Mouse (Mus musculus) thymus, postnatal 4 days (tissue): Measurements from ENCODE around the gene 1700029I15Rik.
A peak's percentile ranks its signal among the peaks of the same experiment; 100 is the strongest.

Source experiments
- DNase-seq: peaks from one replicate; pipeline ENCODE4 v3.0.0; 2021

1700029I15Rik gene

GRCm38 (mm10) chr2:92374514-92374913 lies 7.8 kb upstream of the 1700029I15Rik start, which contains the start of the genes Pex16 and Large2:
Pex16 (plus strand) TSS chr2:92374676.
Large2 (minus strand) TSS chr2:92374869.
- DNase-seq: peak; percentile 63

- peak; percentile 92 for DNase-seq
Observed at GRCm38 (mm10) chr2:92375099-92375623, 7.2 kb upstream of the 1700029I15Rik start.

GRCm38 (mm10) chr2:92375788-92376187 lies 6.5 kb upstream of the 1700029I15Rik start:
- DNase-seq: no peak

GRCm38 (mm10) chr2:92376300-92376699 lies 6.0 kb upstream of the 1700029I15Rik start:
- DNase-seq: no peak

GRCm38 (mm10) chr2:92377320-92377719 lies 5.0 kb upstream of the 1700029I15Rik start:
- no peak for DNase-seq

- no peak for DNase-seq
Observed at GRCm38 (mm10) chr2:92379783-92380494, 2.4 kb upstream of the 1700029I15Rik start.

GRCm38 (mm10) chr2:92380495-92381050 lies 1.8 kb upstream of the 1700029I15Rik start:
- no peak for DNase-seq

- no peak for DNase-seq
Observed at GRCm38 (mm10) chr2:92381161-92381560, 1.2 kb upstream of the 1700029I15Rik start.

GRCm38 (mm10) chr2:92382759-92383158 lies 421 bp downstream of the 1700029I15Rik start:
- DNase-seq: no peak

GRCm38 (mm10) chr2:92384101-92384500 lies 1.8 kb downstream of the 1700029I15Rik start:
- peak; percentile 61 for DNase-seq

GRCm38 (mm10) chr2:92385113-92386051 lies 3.0 kb downstream of the 1700029I15Rik start:
- DNase-seq: no peak

GRCm38 (mm10) chr2:92386821-92387570 lies 4.7 kb downstream of the 1700029I15Rik start:
- no peak for DNase-seq

- no peak for DNase-seq
Observed at GRCm38 (mm10) chr2:92387646-92388045, 5.3 kb downstream of the 1700029I15Rik start.

GRCm38 (mm10) chr2:92388081-92388517 lies 5.8 kb downstream of the 1700029I15Rik start:
- no peak for DNase-seq

GRCm38 (mm10) chr2:92388891-92389641 lies 6.7 kb downstream of the 1700029I15Rik start:
- peak; percentile 71 for DNase-seq

- no peak for DNase-seq
Observed at GRCm38 (mm10) chr2:92389645-92390044, 7.3 kb downstream of the 1700029I15Rik start.

GRCm38 (mm10) chr2:92390206-92390930 lies 8.0 kb downstream of the 1700029I15Rik start:
- no peak for DNase-seq

- DNase-seq: no peak
Observed at GRCm38 (mm10) chr2:92391116-92391515, 8.8 kb downstream of the 1700029I15Rik start.

- DNase-seq: no peak
Observed at GRCm38 (mm10) chr2:92391703-92392317, 9.5 kb downstream of the 1700029I15Rik start.
